ENCODE assay signal across 8 mouse cellular contexts in genomic region chr17:12120268-12120667, GRCm38 (mm10). TPM values are rescaled to one million over a fixed set of nuclear protein-coding genes. Genes with fewer than 3 reads are reported as not detected.
DNase-seq lines count a peak whose midpoint lies in the region; ATAC-seq and TF ChIP-seq lines count a peak whose summit lies in the region.

No protein-coding gene starts in this region.

- WGBS in embryonic facial prominence, embryonic 14.5 days = 33% methylated on average over 5 of the region's 5 CpGs
- WGBS in intestine, postnatal 0 days = 49% methylated on average over 5 of the region's 5 CpGs
- 36% methylated on average over 5 of the region's 5 CpGs for WGBS in neural tube, embryonic 13.5 days

- H3K27me3 ChIP-seq in embryonic facial prominence, embryonic 14.5 days (replicated peaks; ENCODE audit: control insufficient read depth, insufficient read depth, low read length) = no peaks in the 10 kb centered on the region
- no peaks in the 10 kb centered on the region for H3K27me3 ChIP-seq in intestine, postnatal 0 days (replicated peaks; ENCODE audit: control insufficient read depth, insufficient read depth, low read length)
- H3K27me3 ChIP-seq in neural tube, embryonic 13.5 days = no peaks in the 10 kb centered on the region

- peak overlapping the region; percentile 69 for H3K4me2 ChIP-seq in embryonic facial prominence, embryonic 14.5 days (ENCODE audit: low read depth, low read length)
- H3K4me2 ChIP-seq in intestine, postnatal 0 days (replicated peaks; ENCODE audit: low read depth) = peak overlapping the region; percentile 80; the same call in 1 of the 2 replicates
- peak overlapping the region; percentile 82 for H3K4me2 ChIP-seq in neural tube, embryonic 13.5 days

- DNase-seq in left cerebral cortex, adult 2 months (ENCODE audit: extremely low spot score in 1 of 2, low spot score in 2 of 2) = no peak
- DNase-seq in left cerebral cortex, postnatal 14 days (ENCODE audit: low spot score in 2 of 2) = no peak
- peak; percentile 31 for DNase-seq in embryonic facial prominence, embryonic 14.5 days (ENCODE audit: low spot score)
- no peak for DNase-seq in cerebellum, adult 11-12 months
- DNase-seq in left cerebral cortex, adult 8-10 months (ENCODE audit: low spot score in 2 of 2) = no peak
- DNase-seq in adrenal gland, postnatal 14 days = no peak

- no peaks in the 10 kb centered on the region for H3K9me3 ChIP-seq in embryonic facial prominence, embryonic 14.5 days (ENCODE audit: control insufficient read depth, low read length)
- H3K9me3 ChIP-seq in intestine, postnatal 0 days (ENCODE audit: control insufficient read depth) = no peaks in the 10 kb centered on the region
- no peaks in the 10 kb centered on the region for H3K9me3 ChIP-seq in neural tube, embryonic 13.5 days

- peak overlapping the region; percentile 76 for H3K9ac ChIP-seq in embryonic facial prominence, embryonic 14.5 days (ENCODE audit: low read depth, low read length)
- no peak overlapping the region for H3K9ac ChIP-seq in intestine, postnatal 0 days (ENCODE audit: low read depth, low read length)
- peak overlapping the region; percentile 82 for H3K9ac ChIP-seq in neural tube, embryonic 13.5 days

- no peak; the same call in 1 of the 2 replicates for TF ChIP-seq CTCF in left cerebral cortex, adult 2 months (IDR thresholded peaks at IDR 0.05)
- no peak for TF ChIP-seq CTCF in intestine, postnatal 0 days (IDR thresholded peaks at IDR 0.05; ENCODE audit: low read depth)

- peaks cover 16% of the 10 kb centered on the region; the same call in 1 of the 2 replicates for H3K36me3 ChIP-seq in embryonic facial prominence, embryonic 14.5 days (ENCODE audit: control insufficient read depth, insufficient read depth, low read length)
- H3K36me3 ChIP-seq in intestine, postnatal 0 days (ENCODE audit: control insufficient read depth, insufficient read depth) = no peaks in the 10 kb centered on the region
- peaks cover 18% of the 10 kb centered on the region for H3K36me3 ChIP-seq in neural tube, embryonic 13.5 days

- intact Hi-C loops in left cerebral cortex, adult 2 months (cut with DNase I) = no loop called here
- intact Hi-C loops in left cerebral cortex, postnatal 14 days (cut with DNase I) = no loop called here

- H3K27ac ChIP-seq in left cerebral cortex, adult 2 months = peak overlapping the region; percentile 94
- H3K27ac ChIP-seq in embryonic facial prominence, embryonic 14.5 days (replicated peaks; ENCODE audit: low read depth, low read length) = peak overlapping the region; percentile 89; the same call in 1 of the 2 replicates
- H3K27ac ChIP-seq in intestine, postnatal 0 days (ENCODE audit: low read depth, low read length) = no peak overlapping the region
- H3K27ac ChIP-seq in neural tube, embryonic 13.5 days (replicated peaks) = no peak overlapping the region

- no peak for ATAC-seq in embryonic facial prominence, embryonic 14.5 days (ENCODE audit: low read depth)
- ATAC-seq in intestine, postnatal 0 days = no peak
- ATAC-seq in neural tube, embryonic 13.5 days (ENCODE audit: low read depth) = no peak

- H3K4me1 ChIP-seq in embryonic facial prominence, embryonic 14.5 days (ENCODE audit: control insufficient read depth, insufficient read depth, low read length) = peaks cover 13% of the 10 kb centered on the region
- no peaks in the 10 kb centered on the region for H3K4me1 ChIP-seq in intestine, postnatal 0 days (replicated peaks; ENCODE audit: control insufficient read depth, insufficient read depth, low read length)
- peaks cover 29% of the 10 kb centered on the region for H3K4me1 ChIP-seq in neural tube, embryonic 13.5 days (replicated peaks)

- peak overlapping the region; percentile 68 for H3K4me3 ChIP-seq in left cerebral cortex, adult 2 months
- H3K4me3 ChIP-seq in embryonic facial prominence, embryonic 14.5 days (ENCODE audit: low read depth, low read length) = peak overlapping the region; percentile 64
- H3K4me3 ChIP-seq in intestine, postnatal 0 days (ENCODE audit: low read depth, low read length) = peak overlapping the region; percentile 57; the same call in 1 of the 2 replicates
- peak overlapping the region; percentile 66 for H3K4me3 ChIP-seq in neural tube, embryonic 13.5 days

RNA-seq across cellular contexts. Expression of gene Agpat4, which starts 1.8 kb away (rescaled TPM):
- total RNA-seq in left cerebral cortex, adult 2 months (2021) = 10 to 100 TPM; 55.8 to 59.3 TPM
- total RNA-seq in left cerebral cortex, postnatal 14 days (2021) = 10 to 100 TPM; 68.3 to 73.6 TPM
- 19.6 and 23.2 TPM in 2 replicates for polyA plus RNA-seq in embryonic facial prominence, embryonic 14.5 days (2014; fragmentation: Nextera tagmentation; extraction: Ambion mirVana)
- polyA plus RNA-seq in intestine, postnatal 0 days (2015; fragmentation: Nextera tagmentation; extraction: Ambion mirVana) = 5.8 and 6.9 TPM in 2 replicates
- 41.8 and 49.4 TPM in 2 replicates for polyA plus RNA-seq in neural tube, embryonic 13.5 days (2015; fragmentation: Nextera tagmentation; extraction: Ambion mirVana)
- 10 to 100 TPM; 53.1 to 56.3 (median 54.5) TPM for total RNA-seq in left cerebral cortex, adult 8-10 months (2022)
- 18.7 and 23.0 TPM in 2 replicates for total RNA-seq in adrenal gland, postnatal 14 days (2021)

Comparison
In these comparisons a context has a peak if more than half of its experiments do, and no peak if none do; other contexts are left out.
1. H3K27ac ChIP-seq: peak in left cerebral cortex, adult 2 months (single experiment) and embryonic facial prominence, embryonic 14.5 days (single experiment); none in intestine, postnatal 0 days (single experiment) and neural tube, embryonic 13.5 days (single experiment).
2. Peak in every context shown above with its lines, with median percentiles within 50 percentile points of each other: H3K4me3 ChIP-seq and H3K4me2 ChIP-seq.